ENCODE assay signal across 8 mouse cellular contexts in genomic region chr11:115564064-115564809, GRCm38 (mm10). TPM values are rescaled to one million over a fixed set of nuclear protein-coding genes. Genes with fewer than 3 reads are reported as not detected.
DNase-seq lines count a peak whose midpoint lies in the region; ATAC-seq lines count a peak whose summit lies in the region.

Nup85 (plus strand) TSS chr11:115564434.

- peaks cover 31% of the 10 kb centered on the region for H3K36me3 ChIP-seq in hindbrain, embryonic 14.5 days (replicated peaks; ENCODE audit: control insufficient read depth, insufficient read depth)

- H3K4me2 ChIP-seq in hindbrain, embryonic 14.5 days (replicated peaks): peak within 1 kb of the TSS; percentile 75

- H3K4me3 ChIP-seq in hindbrain, embryonic 14.5 days (replicated peaks; ENCODE audit: low read length): peak within 1 kb of the TSS; percentile 64

- under 1% methylated on average over 42 of the region's 42 CpGs for WGBS in hindbrain, embryonic 14.5 days

- H3K27ac ChIP-seq in hindbrain, embryonic 14.5 days: peak within 1 kb of the TSS; percentile 85

- peak; percentile 97 for DNase-seq in R1 (ENCODE audit: low read depth, low spot score)
- peak; percentile 98 to 99 for DNase-seq in cerebellum, postnatal 25 days
- peak; percentile 96 for DNase-seq in frontal cortex, postnatal 25 days (ENCODE audit: low spot score in 2 of 2)
- peak; percentile 99 for DNase-seq in hindbrain, embryonic 14.5 days (ENCODE audit: low spot score)
- DNase-seq in layer of hippocampus, postnatal 36 days: peak; percentile 94 to 96
- DNase-seq in lung, postnatal 36 days: peak; percentile 98
- DNase-seq in retina, postnatal 1 day: peak; percentile 97
- peak; percentile 92 to 93 for DNase-seq in urinary bladder, adult 18-20 months (ENCODE audit: low spot score in 2 of 2)

- peak within 1 kb of the TSS; percentile 76 for H3K9ac ChIP-seq in hindbrain, embryonic 14.5 days

- peaks cover 9% of the 10 kb centered on the region for H3K4me1 ChIP-seq in hindbrain, embryonic 14.5 days (replicated peaks; ENCODE audit: control insufficient read depth, insufficient read depth, low read length)

- H3K27me3 ChIP-seq in hindbrain, embryonic 14.5 days (ENCODE audit: control insufficient read depth, insufficient read depth, low read length): no peaks in the 10 kb centered on the region

- no peaks in the 10 kb centered on the region for H3K9me3 ChIP-seq in hindbrain, embryonic 14.5 days (ENCODE audit: control insufficient read depth, low read length)

- ATAC-seq in hindbrain, embryonic 14.5 days (ENCODE audit: low FRiP score): peak; percentile 90

RNA-seq across cellular contexts. Expression of gene Nup85, which starts in this region (rescaled TPM):
- 95.2 and 99.8 TPM in 2 replicates for polyA plus RNA-seq in hindbrain, embryonic 14.5 days (2014; fragmentation: Nextera tagmentation; extraction: Ambion mirVana)
- 10 to 100 TPM; 49.8 to 60.7 TPM for total RNA-seq in layer of hippocampus, postnatal 36 days (2021)

Comparison
In these comparisons a context has a peak if more than half of its experiments do, and no peak if none do; other contexts are left out.
1. Peak in every context shown above with its lines: DNase-seq, ATAC-seq, H3K4me3 ChIP-seq and H3K27ac ChIP-seq.